Mouse (Mus musculus) thymus, postnatal 36 days (tissue): Measurements from ENCODE around the gene Rcc1l.

Source experiments
- DNase-seq, 2 experiments: peaks; one replicate each; pipeline ENCODE4 v3.0.0; 2022; ENCODE audit warnings: mixed read lengths in 2 of 2

Gene Rcc1l

DNA sequence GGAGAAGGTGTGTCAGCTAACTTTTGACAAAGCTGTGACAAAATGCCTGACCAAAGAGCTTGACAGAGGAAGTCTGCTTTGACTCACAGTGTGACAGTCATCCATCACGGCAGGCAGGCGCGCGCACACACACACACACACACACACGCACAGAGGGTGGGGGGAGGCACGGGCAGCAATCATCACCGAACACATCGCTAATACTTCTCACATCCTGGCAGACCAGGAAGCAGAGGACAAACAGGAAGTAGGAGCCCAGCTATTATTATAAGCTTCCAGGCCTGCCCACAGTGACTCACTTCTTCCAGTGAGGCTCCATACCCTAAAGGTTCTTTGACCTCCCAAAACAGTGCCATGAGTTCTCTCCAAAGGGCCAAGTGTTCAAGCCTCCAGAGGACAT is 70.7 kb downstream of the Rcc1l start:
- DNase-seq: no peak

DNA sequence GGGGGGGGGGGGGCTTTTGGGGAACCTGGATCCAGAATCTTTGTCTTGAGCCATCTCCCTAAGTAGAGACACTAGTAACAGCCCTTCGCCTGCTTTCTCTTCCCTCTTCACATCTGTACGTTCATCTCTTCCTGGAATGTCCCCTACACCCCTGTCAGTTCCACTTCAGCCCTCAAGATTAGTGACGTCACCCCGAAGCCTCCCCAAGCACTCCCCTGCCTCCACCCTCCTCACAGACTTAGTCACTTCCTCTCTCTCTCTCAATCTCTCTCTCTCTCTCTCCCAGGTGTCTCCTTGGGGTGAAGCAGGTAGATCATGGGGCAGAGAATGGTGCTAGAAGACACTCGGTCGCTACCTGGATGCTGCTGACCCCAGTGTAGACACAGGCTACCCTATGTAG is 73.9 kb downstream of the Rcc1l start:
- no peak for DNase-seq

DNA sequence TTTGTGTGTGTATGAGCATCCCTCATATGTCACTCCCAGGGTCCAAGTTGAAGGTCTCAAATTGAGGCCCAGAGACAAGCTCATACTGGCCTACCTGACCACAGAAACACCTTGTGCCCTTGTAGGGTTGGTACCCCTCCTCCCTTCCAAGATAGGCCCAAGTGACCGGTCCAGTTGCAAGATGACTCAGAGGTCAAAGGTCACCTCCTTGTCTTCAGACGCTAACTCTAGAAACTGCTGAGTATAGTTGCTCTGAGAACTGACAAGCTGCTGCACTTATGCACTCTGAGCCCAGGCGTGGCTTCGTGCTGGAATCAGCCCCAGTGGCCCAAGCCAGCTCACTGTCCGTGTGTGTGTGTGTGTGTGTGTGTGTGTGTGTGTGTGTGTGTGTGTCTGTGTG is 74.7 kb downstream of the Rcc1l start:
- no peak for DNase-seq

DNA sequence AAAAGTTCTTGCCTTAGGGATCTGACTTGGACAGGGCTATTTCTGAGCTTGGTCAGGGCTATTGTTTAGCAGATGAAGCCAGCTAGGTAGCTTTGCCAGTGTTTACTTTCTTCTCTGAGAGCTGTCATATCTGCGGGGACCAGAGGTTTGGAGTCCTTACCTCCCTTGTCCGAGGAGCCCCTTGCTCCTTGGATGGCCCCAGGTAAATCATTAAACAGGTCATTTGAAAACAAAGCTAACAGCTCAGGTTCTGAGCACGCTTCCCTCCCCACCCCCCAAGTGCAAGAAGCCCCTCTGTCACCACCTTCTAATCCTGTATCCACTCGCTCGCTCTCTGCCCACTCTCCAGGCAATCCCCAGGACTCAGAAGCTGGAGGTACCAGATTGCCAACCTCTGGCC is 75.3 kb downstream of the Rcc1l start:
- no peak for DNase-seq

DNA sequence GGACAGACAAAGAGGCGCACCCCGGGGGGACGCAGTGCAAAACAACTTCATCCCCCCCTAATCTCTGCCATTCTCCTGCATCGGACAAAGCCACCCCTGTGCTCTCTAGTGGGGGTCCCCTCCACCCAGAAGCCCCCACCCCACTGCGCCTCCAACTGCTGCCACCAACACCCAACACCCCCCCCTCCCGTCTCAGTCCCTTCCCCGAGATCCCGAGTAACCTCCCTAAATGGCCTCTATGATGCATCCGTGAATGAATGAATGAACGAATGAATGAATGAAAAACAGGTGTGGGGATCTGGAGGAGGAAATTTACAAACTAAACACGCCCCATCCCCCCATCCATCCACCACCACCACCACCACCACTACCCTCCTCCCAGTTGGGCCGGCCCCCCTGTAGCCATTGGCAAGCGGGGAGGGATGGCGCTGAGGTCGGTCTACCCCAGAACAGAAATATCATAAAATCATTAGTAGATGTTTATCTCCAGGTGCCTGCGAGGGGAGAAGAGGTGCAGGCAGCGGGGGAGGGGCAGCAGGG is 76.3 kb downstream of the Rcc1l start:
- DNase-seq: peak in 1 of 2 experiments; percentile 32

DNA sequence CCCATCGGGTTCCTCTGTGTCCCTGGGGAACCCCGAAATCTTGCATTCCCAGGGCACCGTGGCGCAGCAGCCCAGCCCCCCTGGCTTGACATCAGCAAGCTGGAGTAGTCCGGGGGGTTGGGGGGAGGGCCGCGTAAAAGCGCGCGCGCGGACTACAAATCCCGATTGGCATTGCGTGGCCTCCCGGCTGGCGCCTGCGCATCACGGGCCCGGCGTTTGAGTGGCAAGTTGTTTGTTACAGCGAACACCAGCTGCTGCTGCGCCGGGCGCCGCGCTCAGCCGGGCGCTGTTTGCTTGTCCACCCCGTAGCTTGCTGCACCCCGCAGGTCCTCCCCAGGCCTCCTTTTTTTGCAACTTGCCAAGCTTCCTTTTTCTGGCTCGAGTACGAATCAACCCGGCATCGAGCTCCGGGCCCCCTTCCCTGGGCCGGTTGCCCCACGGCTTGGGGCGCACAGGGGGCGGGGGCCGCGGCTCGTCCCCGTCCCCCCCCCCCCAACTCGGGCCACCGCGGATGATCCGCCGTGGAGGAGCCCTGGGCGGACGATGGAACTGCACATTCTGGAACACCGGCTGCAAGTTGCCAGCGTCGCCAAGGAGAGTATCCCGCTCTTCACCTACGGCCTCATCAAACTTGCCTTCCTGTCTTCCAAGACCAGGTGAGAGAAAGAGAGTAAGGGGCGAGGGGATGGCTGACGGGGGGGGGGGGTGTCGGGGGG is 76.9 kb downstream of the Rcc1l start, which contains the start of gene Castor2:
Gene Castor2, plus strand, starts transcription at position 216 of the 716 bp plus-strand sequence.
- DNase-seq: peak; percentile 91 to 94

DNA sequence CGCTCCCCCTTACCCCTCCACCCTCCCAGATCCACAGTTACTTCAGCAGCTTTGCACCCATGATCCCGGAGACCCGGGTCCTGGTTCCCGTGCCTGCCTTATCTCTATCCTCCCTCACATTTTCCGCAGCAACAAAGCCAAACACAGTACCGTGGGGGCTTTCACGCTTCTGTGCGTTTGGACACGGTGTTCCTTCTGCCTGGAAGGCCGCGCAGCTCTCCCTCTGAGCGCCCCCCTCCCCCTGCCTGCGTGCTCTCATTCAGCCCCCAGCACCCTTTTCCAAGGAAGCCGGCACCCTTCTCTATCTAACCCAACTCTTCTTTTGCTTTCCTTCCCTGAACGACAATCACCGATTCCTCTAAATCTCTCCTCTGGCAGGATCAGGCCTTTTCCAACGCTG is 77.6 kb downstream of the Rcc1l start:
- peak; percentile 33 to 35 for DNase-seq

DNA sequence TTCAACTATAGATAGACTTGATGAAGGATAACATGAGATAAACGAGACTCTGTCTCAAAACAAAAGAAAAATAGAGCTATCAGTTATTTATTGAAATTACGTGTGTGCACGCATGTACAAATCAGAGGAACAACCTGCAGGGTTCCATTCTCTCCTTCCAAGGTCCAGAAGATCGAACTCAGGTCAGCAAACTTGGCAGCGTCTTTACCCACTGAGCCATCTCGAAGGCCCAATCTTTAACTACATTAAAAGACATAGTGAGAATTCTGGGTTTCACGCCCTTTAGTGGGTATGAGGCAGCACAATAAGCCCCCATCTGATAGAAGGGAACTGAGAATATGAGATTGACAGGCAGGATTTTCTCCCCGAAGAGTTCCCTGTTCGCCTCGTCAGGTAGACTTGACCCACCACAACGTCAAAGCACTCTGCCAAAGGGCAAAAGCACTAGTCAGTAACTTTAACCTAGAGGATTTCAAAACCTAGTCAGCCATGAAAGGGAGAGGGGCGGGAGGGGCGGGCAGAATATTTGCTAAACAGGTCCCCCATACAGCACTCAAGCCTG is 78.2 kb downstream of the Rcc1l start:
- DNase-seq: no peak
